ENCODE assay signal across 16 mouse cellular contexts in genomic region chr11:48567583-48568562, GRCm38 (mm10).
DNase-seq lines count a peak whose midpoint lies in the region; ATAC-seq and TF ChIP-seq lines count a peak whose summit lies in the region.
"Had no signal": no experiment of that assay in that cellular context is flagged by ENCODE, and none has a peak within 500 bp of the region (broad histone marks: within the 10 kb centered on the region; RNA-seq: fewer than 3 reads in every experiment).

No protein-coding gene starts in this region.

- no peak overlapping the region for H3K9ac ChIP-seq in stomach, embryonic 16.5 days (ENCODE audit: low read length)
- H3K9ac ChIP-seq in stomach, postnatal 0 days (ENCODE audit: low read length) = no peak overlapping the region
- H3K9ac ChIP-seq: forebrain, embryonic 12.5 days; liver, embryonic 14.5 days; midbrain, embryonic 15.5 days had no signal

- 0 out of 2 replicates have a peak, but pooled peaks have one; percentile 25 for ATAC-seq in stomach, embryonic 16.5 days (ENCODE audit: insufficient read depth, low FRiP score)
- ATAC-seq in stomach, postnatal 0 days (ENCODE audit: low FRiP score, low TSS enrichment) = no peak
- ATAC-seq: CD4-positive, CD25-positive, alpha-beta regulatory T cell, adult 4 months; midbrain, embryonic 15.5 days had no signal

- no peaks in the 10 kb centered on the region for H3K27me3 ChIP-seq in stomach, embryonic 16.5 days (ENCODE audit: control insufficient read depth, insufficient read depth, low read length)
- no peaks in the 10 kb centered on the region for H3K27me3 ChIP-seq in stomach, postnatal 0 days (ENCODE audit: control insufficient read depth, insufficient read depth, low read length)
- H3K27me3 ChIP-seq: forebrain, embryonic 12.5 days; midbrain, embryonic 15.5 days had no signal

- no peak overlapping the region for H3K4me2 ChIP-seq in stomach, embryonic 16.5 days (ENCODE audit: low read depth, low read length)
- H3K4me2 ChIP-seq in stomach, postnatal 0 days (replicated peaks; ENCODE audit: low read depth) = no peak overlapping the region
- H3K4me2 ChIP-seq: forebrain, embryonic 12.5 days; midbrain, embryonic 15.5 days had no signal

- DNase-seq in embryo, embryonic 11 days = peak; percentile 4
- DNase-seq in embryo, embryonic 10 days (ENCODE audit: low spot score) = no peak
- DNase-seq in heart, postnatal 10 days = peak; percentile 12
- DNase-seq in heart, adult 11 months = no peak
- no peak for DNase-seq in stomach, postnatal 0 days (ENCODE audit: low spot score)
- DNase-seq in layer of hippocampus, postnatal 10 days (ENCODE audit: low spot score in 2 of 2) = no peak
- DNase-seq in frontal cortex, adult 2 months (ENCODE audit: extremely low spot score in 1 of 2, low spot score in 1 of 2) = no peak
- DNase-seq: cerebellum, adult 8-10 months; thymus, postnatal 4 days had no signal

- H3K4me1 ChIP-seq in stomach, embryonic 16.5 days (ENCODE audit: control insufficient read depth, insufficient read depth, low read length) = no peaks in the 10 kb centered on the region
- H3K4me1 ChIP-seq in stomach, postnatal 0 days (replicated peaks; ENCODE audit: control insufficient read depth, insufficient read depth) = no peaks in the 10 kb centered on the region
- H3K4me1 ChIP-seq: forebrain, embryonic 12.5 days; hindbrain, embryonic 10.5 days; midbrain, embryonic 15.5 days had no signal

- no peak overlapping the region for H3K27ac ChIP-seq in stomach, embryonic 16.5 days (ENCODE audit: low read length)
- no peak overlapping the region for H3K27ac ChIP-seq in stomach, postnatal 0 days (replicated peaks)
- H3K27ac ChIP-seq: forebrain, embryonic 12.5 days; hindbrain, embryonic 10.5 days; liver, embryonic 14.5 days; midbrain, embryonic 15.5 days had no signal

- no peaks in the 10 kb centered on the region for H3K9me3 ChIP-seq in stomach, embryonic 16.5 days (replicated peaks; ENCODE audit: control insufficient read depth, low read length)
- no peaks in the 10 kb centered on the region for H3K9me3 ChIP-seq in stomach, postnatal 0 days (ENCODE audit: control insufficient read depth, low read length)
- H3K9me3 ChIP-seq: forebrain, embryonic 12.5 days; G1E; hindbrain, embryonic 10.5 days; midbrain, embryonic 15.5 days had no signal

- no peak for TF ChIP-seq CTCF in stomach, postnatal 0 days (IDR thresholded peaks at IDR 0.05; ENCODE audit: low read depth)

- intact Hi-C loops in heart, postnatal 10 days (cut with DNase I) = no loop called here

- TF ChIP-seq EP300 in stomach, postnatal 0 days (optimal IDR thresholded peaks at IDR 0.05) = no peak

- WGBS in stomach, embryonic 16.5 days = 53% methylated on average over 6 of the region's 6 CpGs
- WGBS in stomach, postnatal 0 days = 57% methylated on average over 6 of the region's 6 CpGs

- no peaks in the 10 kb centered on the region for H3K36me3 ChIP-seq in stomach, embryonic 16.5 days (ENCODE audit: control insufficient read depth, insufficient read depth, low read length)
- no peaks in the 10 kb centered on the region for H3K36me3 ChIP-seq in stomach, postnatal 0 days (ENCODE audit: control insufficient read depth, insufficient read depth, low read length)
- H3K36me3 ChIP-seq: forebrain, embryonic 12.5 days; G1E; hindbrain, embryonic 10.5 days; midbrain, embryonic 15.5 days had no signal

- H3K4me3 ChIP-seq in stomach, embryonic 16.5 days (replicated peaks; ENCODE audit: low read length) = no peak overlapping the region
- no peak overlapping the region for H3K4me3 ChIP-seq in stomach, postnatal 0 days (ENCODE audit: low read depth, low read length)
- H3K4me3 ChIP-seq: forebrain, embryonic 12.5 days; hindbrain, embryonic 10.5 days; midbrain, embryonic 15.5 days had no signal

Comparison
In these comparisons a context has a peak if more than half of its experiments do, and no peak if none do; other contexts are left out.
1. DNase-seq: peak in embryo, embryonic 11 days (single experiment) and heart, postnatal 10 days (2 of 2); none in embryo, embryonic 10 days (single experiment), heart, adult 11 months (single experiment), stomach, postnatal 0 days (single experiment), layer of hippocampus, postnatal 10 days (0 of 2) and frontal cortex, adult 2 months (0 of 2).